In the genomic region with DNA sequence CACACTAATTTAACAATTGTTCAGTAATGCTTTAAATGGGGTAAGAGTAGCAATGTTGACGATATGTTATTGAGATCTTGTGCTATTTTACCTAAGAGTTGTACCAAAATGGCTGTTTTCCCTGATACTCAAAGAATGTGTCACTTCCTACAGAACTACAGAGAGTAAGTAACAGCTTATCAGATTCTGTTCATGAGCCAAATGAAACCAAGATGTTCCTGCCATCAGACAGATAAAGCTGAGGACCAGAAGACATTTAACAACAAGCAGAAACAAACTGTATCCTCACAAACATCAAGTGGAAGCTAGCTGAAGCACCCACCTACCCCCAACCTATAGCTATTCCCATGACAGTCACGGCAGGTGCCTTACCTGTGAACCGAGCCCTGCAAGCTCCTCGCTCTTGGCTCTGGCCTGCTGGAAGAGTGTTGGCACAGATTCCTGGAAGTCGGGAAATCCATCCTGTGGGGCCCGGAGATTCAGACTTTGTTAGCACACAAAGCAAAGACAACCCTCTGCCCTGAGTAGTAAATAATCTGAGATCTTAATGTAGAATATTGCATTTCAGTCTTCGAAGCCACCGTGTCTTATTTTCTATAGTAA, we compare ENCODE assay signal across 17 mouse cellular contexts. TPM values are rescaled to one million over a fixed set of nuclear protein-coding genes. Genes with fewer than 3 reads are reported as not detected.
DNase-seq lines count a peak whose midpoint lies in the region; ATAC-seq and TF ChIP-seq lines count a peak whose summit lies in the region.
"Had no signal": no experiment of that assay in that cellular context is flagged by ENCODE, and none has a peak within 500 bp of the region (broad histone marks: within the 10 kb centered on the region; RNA-seq: fewer than 3 reads in every experiment).

No protein-coding gene starts in this region.

- H3K9me3 ChIP-seq in liver, embryonic 13.5 days (replicated peaks), result no peaks in the 10 kb centered on the region
- no peaks in the 10 kb centered on the region for H3K9me3 ChIP-seq in liver, embryonic 12.5 days (replicated peaks)
- H3K9me3 ChIP-seq in liver, postnatal 0 days (ENCODE audit: low read length), result no peaks in the 10 kb centered on the region
- H3K9me3 ChIP-seq: embryonic facial prominence, embryonic 13.5 days; forebrain, embryonic 12.5 days; heart, embryonic 12.5 days; hindbrain, embryonic 10.5 days; hindbrain, embryonic 15.5 days had no signal

- no peaks in the 10 kb centered on the region for H3K27me3 ChIP-seq in liver, embryonic 13.5 days
- no peaks in the 10 kb centered on the region for H3K27me3 ChIP-seq in liver, embryonic 12.5 days (replicated peaks)
- H3K27me3 ChIP-seq in liver, postnatal 0 days (ENCODE audit: insufficient read depth, low read length), result no peaks in the 10 kb centered on the region
- H3K27me3 ChIP-seq: embryonic facial prominence, embryonic 13.5 days; forebrain, embryonic 12.5 days; heart, embryonic 12.5 days; hindbrain, embryonic 15.5 days had no signal

- TF ChIP-seq CTCF in liver, postnatal 0 days (IDR thresholded peaks at IDR 0.05; ENCODE audit: low read depth), result no peak

- 83% methylated on average over 8 of the region's 8 CpGs for WGBS in liver, embryonic 13.5 days (ENCODE audit: insufficient replicate concordance)
- 84% methylated on average over 8 of the region's 8 CpGs for WGBS in liver, embryonic 12.5 days (ENCODE audit: insufficient replicate concordance)
- 73% methylated on average over 8 of the region's 8 CpGs for WGBS in liver, postnatal 0 days (ENCODE audit: insufficient replicate concordance)

- H3K9ac ChIP-seq in liver, embryonic 13.5 days, result no peak overlapping the region
- H3K9ac ChIP-seq in liver, embryonic 12.5 days, result no peak overlapping the region
- H3K9ac ChIP-seq in liver, postnatal 0 days (replicated peaks), result no peak overlapping the region; the same call in 1 of the 2 replicates
- H3K9ac ChIP-seq: embryonic facial prominence, embryonic 13.5 days; forebrain, embryonic 12.5 days; heart, embryonic 12.5 days; hindbrain, embryonic 15.5 days had no signal

- H3K27ac ChIP-seq in liver, embryonic 13.5 days, result peak overlapping the region; percentile 43
- H3K27ac ChIP-seq in liver, embryonic 12.5 days, result no peak overlapping the region
- H3K27ac ChIP-seq in liver, postnatal 0 days (ENCODE audit: low read depth), result peak overlapping the region; percentile 70
- H3K27ac ChIP-seq: embryonic facial prominence, embryonic 13.5 days; forebrain, embryonic 12.5 days; heart, adult 2 months; hindbrain, embryonic 10.5 days; hindbrain, embryonic 15.5 days had no signal

- H3K36me3 ChIP-seq in liver, embryonic 13.5 days, result peaks cover 15% of the 10 kb centered on the region
- H3K36me3 ChIP-seq in liver, embryonic 12.5 days, result peaks cover 35% of the 10 kb centered on the region
- H3K36me3 ChIP-seq in liver, postnatal 0 days (replicated peaks; ENCODE audit: insufficient read depth, low read length), result peaks cover 30% of the 10 kb centered on the region
- H3K36me3 ChIP-seq: forebrain, embryonic 12.5 days; hindbrain, embryonic 10.5 days; hindbrain, embryonic 15.5 days had no signal

- no peak for ATAC-seq in liver, embryonic 13.5 days (ENCODE audit: low read depth)
- no peak for ATAC-seq in liver, embryonic 12.5 days
- ATAC-seq in liver, postnatal 0 days, result no peak
- ATAC-seq: forebrain, embryonic 16.5 days had no signal

- peak; percentile 79 for DNase-seq in heart, adult 11 months
- no peak for DNase-seq in heart, adult 8-10 months (ENCODE audit: low spot score)
- no peak for DNase-seq in liver, embryonic 13.5 days
- DNase-seq in liver, postnatal 0 days, result no peak
- DNase-seq in c-Kit-positive CD71-positive TER-119-positive erythroid progenitor cells, embryonic 14.5 days (ENCODE audit: low spot score), result no peak
- DNase-seq: adrenal gland, adult 8-10 months; adrenal gland, postnatal 36 days; cerebellum, postnatal 14 days; gastrocnemius, postnatal 10 days; heart, adult 2 months had no signal

- H3K4me1 ChIP-seq in liver, embryonic 13.5 days (replicated peaks), result peaks cover 21% of the 10 kb centered on the region
- peaks cover 20% of the 10 kb centered on the region for H3K4me1 ChIP-seq in liver, embryonic 12.5 days
- peaks cover 12% of the 10 kb centered on the region; the same call in 1 of the 2 replicates for H3K4me1 ChIP-seq in liver, postnatal 0 days (ENCODE audit: insufficient read depth)
- H3K4me1 ChIP-seq: embryonic facial prominence, embryonic 13.5 days; heart, embryonic 12.5 days had no signal

- H3K4me2 ChIP-seq in liver, embryonic 13.5 days, result no peak overlapping the region
- no peak overlapping the region for H3K4me2 ChIP-seq in liver, embryonic 12.5 days
- H3K4me2 ChIP-seq in liver, postnatal 0 days (ENCODE audit: low read depth, low read length), result peak overlapping the region; percentile 35; the same call in 1 of the 2 replicates
- H3K4me2 ChIP-seq: embryonic facial prominence, embryonic 13.5 days; forebrain, embryonic 12.5 days; heart, embryonic 12.5 days; hindbrain, embryonic 15.5 days had no signal

- TF ChIP-seq EP300 in liver, postnatal 0 days (IDR thresholded peaks at IDR 0.05; ENCODE audit: low read depth), result no peak

- H3K4me3 ChIP-seq in liver, embryonic 13.5 days (replicated peaks), result no peak overlapping the region
- no peak overlapping the region for H3K4me3 ChIP-seq in liver, embryonic 12.5 days
- H3K4me3 ChIP-seq in liver, postnatal 0 days (ENCODE audit: low read depth, low read length), result no peak overlapping the region
- H3K4me3 ChIP-seq: embryonic facial prominence, embryonic 13.5 days; forebrain, embryonic 12.5 days; heart, adult 2 months; heart, embryonic 12.5 days; hindbrain, embryonic 10.5 days; hindbrain, embryonic 15.5 days had no signal

RNA-seq across cellular contexts. Expression of a gene that starts 33.9 kb away (rescaled TPM):
- 10 to 100 TPM; 19.4 to 24.7 (median 23.0) TPM for total RNA-seq in heart, adult 8-10 months (2022)
- polyA plus RNA-seq in liver, embryonic 13.5 days (2015; fragmentation: Nextera tagmentation; extraction: Ambion mirVana), result 10.3 and 12.5 TPM in 2 replicates
- polyA plus RNA-seq in liver, embryonic 12.5 days (2016; fragmentation: Nextera tagmentation; extraction: Ambion mirVana), result 17.4 and 18.0 TPM in 2 replicates
- 20.3 and 20.9 TPM in 2 replicates for polyA plus RNA-seq in liver, postnatal 0 days (2015; fragmentation: Nextera tagmentation; extraction: Ambion mirVana)
